Mouse (Mus musculus) mammary gland, adult 2 months (tissue): Measurements from ENCODE around the gene Spdye4a. TPM values are rescaled to one million over a fixed set of nuclear protein-coding genes. Genes with fewer than 3 reads are reported as not detected.

Experiments
- polyA plus RNA-seq: library from polyadenylated mRNA; depleted of rRNA; stranded (reverse); fragments of >200 nt; gene quantifications from 2 replicates; pipeline ENCODE4 v1.2.3, GENCODE M21; 2012; ENCODE audit warnings: low replicate concordance; rRNA removed

Gene Spdye4a
- polyA plus RNA-seq, result not detected in 2 replicates

DNA sequence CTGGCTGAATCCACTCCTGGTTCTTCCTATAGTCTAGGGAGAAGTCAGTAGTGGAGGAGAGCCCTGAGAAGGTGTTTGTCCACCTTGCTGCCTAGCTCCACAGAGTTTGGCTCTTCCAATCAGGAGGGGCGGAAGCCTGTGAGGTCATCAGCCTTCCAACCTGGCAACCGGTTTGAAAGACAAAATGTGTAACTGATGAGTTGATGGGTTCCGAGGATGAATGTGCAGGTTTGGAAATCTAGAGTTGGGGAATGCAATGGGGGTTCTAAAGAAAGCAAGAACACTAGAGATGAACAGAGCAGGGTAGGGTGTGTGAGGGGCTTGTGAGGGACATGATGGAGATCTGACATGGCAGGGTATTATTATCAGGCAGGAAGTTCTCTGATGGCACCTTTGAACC, at the start of gene Spdye4a:
Gene Spdye4a, minus strand, starts transcription at position 101 of the 400 bp plus-strand sequence.

DNA sequence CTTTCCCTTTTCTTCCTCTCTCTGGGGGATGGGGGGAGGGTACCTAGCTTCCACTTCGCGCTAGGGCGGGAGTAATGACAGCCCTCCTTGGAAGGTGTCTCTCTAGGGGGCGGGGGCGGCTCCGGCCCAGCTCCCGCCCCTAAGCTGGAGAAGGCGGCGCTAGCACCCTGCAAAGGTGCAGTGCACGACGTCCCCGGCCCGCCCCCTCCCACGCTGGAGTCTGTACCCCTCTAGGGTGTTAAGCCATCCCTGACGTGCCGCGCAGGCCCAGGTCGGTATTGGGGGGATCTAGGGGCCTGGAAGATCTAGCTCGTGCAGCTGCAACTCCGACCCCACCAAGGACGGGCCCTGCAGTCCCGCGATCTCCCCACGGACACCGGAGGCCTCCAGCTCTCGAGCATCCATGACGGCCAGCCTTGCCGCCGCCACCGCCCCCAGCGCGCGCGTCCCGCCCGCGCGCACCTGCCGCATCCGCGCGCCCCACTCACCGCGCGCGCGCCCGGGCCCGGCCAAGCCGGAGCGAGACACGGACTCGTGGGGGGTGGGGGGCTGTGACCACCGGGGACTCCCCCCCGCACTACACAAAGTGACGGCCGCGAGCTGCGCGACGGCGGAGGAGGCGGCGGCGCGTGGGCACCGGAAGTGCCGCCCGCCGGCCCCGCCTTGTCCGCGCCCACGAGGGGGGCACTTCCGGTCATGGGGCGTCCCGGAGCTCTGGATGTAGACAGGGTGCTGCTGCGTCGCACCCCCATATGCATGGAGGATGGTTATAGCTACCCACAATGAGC, 42.9 kb upstream of the Spdye4a start, which contains the start of gene Zfp316:
Gene Zfp316, minus strand, starts transcription at position 660 of the 788 bp plus-strand sequence.

DNA sequence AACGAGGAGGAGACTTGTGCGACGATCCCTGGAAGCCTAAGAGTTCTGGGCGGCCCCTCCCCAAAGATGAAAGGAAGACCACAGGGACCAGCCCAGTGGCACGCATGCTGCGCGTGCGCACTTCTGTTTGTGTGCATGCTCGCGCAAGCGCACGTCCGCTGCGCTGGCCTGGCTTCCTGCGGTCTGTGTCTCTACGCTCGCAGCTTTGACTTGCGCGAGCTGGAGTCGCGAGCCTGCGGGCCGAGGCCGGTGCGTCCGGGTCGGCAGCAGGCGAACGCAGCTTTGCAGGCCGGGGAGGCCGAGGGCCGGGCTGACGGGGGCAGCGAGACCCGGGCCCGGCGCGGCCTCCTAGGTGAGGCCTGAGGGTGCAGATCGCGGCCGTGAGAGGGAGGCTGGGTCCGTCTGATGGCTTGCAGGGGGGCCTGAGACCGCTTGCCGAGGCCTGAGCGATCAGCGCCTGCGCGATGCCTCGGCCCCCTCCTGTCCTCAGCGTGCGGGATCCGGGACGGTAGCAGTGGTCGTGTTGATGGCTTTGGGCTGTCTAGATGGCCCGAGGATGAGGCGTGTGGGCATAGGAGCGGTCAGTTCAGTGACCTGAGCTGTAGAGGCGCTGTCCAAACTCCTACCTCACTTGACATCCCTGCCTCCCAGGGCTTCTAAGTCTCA, 8.5 kb upstream of the Spdye4a start, which contains the start of gene Zfp12:
Gene Zfp12, plus strand, starts transcription at position 136 of the 666 bp plus-strand sequence.

DNA sequence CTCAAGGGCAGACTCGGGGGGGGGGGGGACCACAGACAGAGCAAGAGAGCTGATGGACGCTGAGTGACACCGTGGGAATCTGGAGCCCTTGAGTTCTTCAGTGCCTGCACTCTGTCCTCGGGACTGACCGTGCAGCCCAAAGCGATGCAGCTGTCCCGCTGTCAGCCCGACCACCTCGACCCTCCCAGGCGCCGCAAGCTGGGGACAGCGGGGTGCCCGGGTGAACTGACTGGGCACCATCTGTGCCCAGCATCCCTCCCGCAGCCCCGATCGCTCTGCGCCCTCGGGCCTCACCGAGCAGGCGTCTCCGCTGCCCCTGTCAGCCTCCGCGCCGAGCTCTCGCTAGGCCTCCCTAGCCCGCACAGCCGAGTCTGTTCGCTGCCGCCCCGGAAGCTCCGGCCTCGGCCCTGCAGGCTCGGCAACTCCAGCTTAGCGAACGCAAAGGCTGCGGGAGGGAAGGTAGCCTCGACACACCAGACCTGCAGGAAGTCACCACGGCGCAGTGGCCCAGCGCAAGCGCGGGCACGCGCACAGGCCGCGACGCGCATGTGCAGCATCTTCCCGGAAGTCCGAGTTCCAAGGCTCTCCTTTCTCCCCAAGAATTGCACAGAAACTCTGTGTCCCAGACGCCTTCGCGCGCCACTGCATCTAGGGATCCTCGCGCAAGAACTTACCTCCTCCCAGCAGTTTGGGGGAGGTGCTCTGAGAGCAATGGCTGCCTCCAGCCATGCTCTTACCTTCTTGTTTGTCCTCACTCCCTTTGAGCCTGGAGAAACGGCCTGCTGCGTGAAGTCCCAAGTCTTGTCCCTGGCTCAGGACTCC, 46.2 kb downstream of the Spdye4a start, which contains the start of the genes Rbak and Spdye4b:
Gene Rbak, minus strand, starts transcription at position 521 of the 822 bp plus-strand sequence.
Gene Spdye4b, plus strand, starts transcription at position 763 of the 822 bp plus-strand sequence.

Other genes starting within 250 kb of the Spdye4a start
- 27.8 and 30.0 TPM in 2 replicates for gene Rnf216, start 113.9 kb downstream of the Spdye4a start, polyA plus RNA-seq
- gene Olfr718-ps1, start 79.3 kb downstream of the Spdye4a start, polyA plus RNA-seq, result not detected in 2 replicates
- gene Rbak, start 46.1 kb downstream of the Spdye4a start, polyA plus RNA-seq, result 2.6 and 4.5 TPM in 2 replicates
- gene Spdye4b, start 45.9 kb downstream of the Spdye4a start, polyA plus RNA-seq, result not detected in 2 replicates
- 11.6 and 13.9 TPM in 2 replicates for gene Zfp12, start 8.3 kb upstream of the Spdye4a start, polyA plus RNA-seq
- 5.4 and 18.9 TPM in 2 replicates for gene Zfp316, start 43.1 kb upstream of the Spdye4a start, polyA plus RNA-seq
- 2.3 and 3.1 TPM in 2 replicates for gene Zfp853, start 66.7 kb upstream of the Spdye4a start, polyA plus RNA-seq
- 17.0 and 36.2 TPM in 2 replicates for gene E130309D02Rik, start 88.5 kb upstream of the Spdye4a start, polyA plus RNA-seq
- gene Zdhhc4, start 102.4 kb upstream of the Spdye4a start, polyA plus RNA-seq, result 83.0 and 117 TPM in 2 replicates
- gene Grid2ip, start 130.4 kb upstream of the Spdye4a start, polyA plus RNA-seq, result 0.04 and 0.27 TPM in 2 replicates
- gene Kdelr2, start 176.9 kb upstream of the Spdye4a start, polyA plus RNA-seq, result 126 and 128 TPM in 2 replicates
- 28.7 and 34.3 TPM in 2 replicates for gene Daglb, start 237.7 kb upstream of the Spdye4a start, polyA plus RNA-seq